Mouse (Mus musculus): ENCODE results near the gene Phlda3.

The Phlda3 gene

GRCm38 (mm10) chr1:135765645-135766591 lies at the start of gene Phlda3:
Gene Phlda3 (plus strand): TSS chr1:135766119.
- DNase-seq (ENCODE audit: low read depth in 2 of 2, low spot score in 2 of 2) = peak; percentile 26

- DNase-seq (ENCODE audit: low read depth in 2 of 2, low spot score in 2 of 2) = peak; percentile 71 to 82
These were observed 46.4 kb upstream of the Phlda3 start for GRCm38 (mm10) chr1:135719486-135719885.

GRCm38 (mm10) chr1:135719983-135720382 lies 45.9 kb upstream of the Phlda3 start, which contains the start of gene Csrp1:
Gene Csrp1 (plus strand): TSS chr1:135720061.
- DNase-seq (ENCODE audit: low read depth in 2 of 2, low spot score in 2 of 2) = no peak

- DNase-seq (ENCODE audit: low read depth in 2 of 2, low spot score in 2 of 2) = no peak
These were observed 42.9 kb upstream of the Phlda3 start for GRCm38 (mm10) chr1:135723016-135723415.

GRCm38 (mm10) chr1:135724134-135724533 lies 41.8 kb upstream of the Phlda3 start:
- DNase-seq (ENCODE audit: low read depth in 2 of 2, low spot score in 2 of 2) = no peak

GRCm38 (mm10) chr1:135725324-135725723 lies 40.6 kb upstream of the Phlda3 start:
- peak in 1 of 2 experiments; percentile 16 for DNase-seq (ENCODE audit: low read depth in 2 of 2, low spot score in 2 of 2)

- peak; percentile 50 to 53 for DNase-seq (ENCODE audit: low read depth in 2 of 2, low spot score in 2 of 2)
These were observed 40.0 kb upstream of the Phlda3 start for GRCm38 (mm10) chr1:135725936-135726335.

GRCm38 (mm10) chr1:135728631-135729366 lies 37.1 kb upstream of the Phlda3 start:
- DNase-seq (ENCODE audit: low read depth in 2 of 2, low spot score in 2 of 2) = peak; percentile 84 to 89

GRCm38 (mm10) chr1:135729367-135729713 lies 36.6 kb upstream of the Phlda3 start:
- DNase-seq (ENCODE audit: low read depth in 2 of 2, low spot score in 2 of 2) = no peak

GRCm38 (mm10) chr1:135729821-135730220 lies 36.1 kb upstream of the Phlda3 start:
- no peak for DNase-seq (ENCODE audit: low read depth in 2 of 2, low spot score in 2 of 2)

GRCm38 (mm10) chr1:135730296-135730695 lies 35.6 kb upstream of the Phlda3 start:
- no peak for DNase-seq (ENCODE audit: low read depth in 2 of 2, low spot score in 2 of 2)

GRCm38 (mm10) chr1:135731393-135731792 lies 34.5 kb upstream of the Phlda3 start:
- DNase-seq (ENCODE audit: low read depth in 2 of 2, low spot score in 2 of 2) = no peak

- no peak for DNase-seq (ENCODE audit: low read depth in 2 of 2, low spot score in 2 of 2)
These were observed 33.8 kb upstream of the Phlda3 start for GRCm38 (mm10) chr1:135731897-135732684.

GRCm38 (mm10) chr1:135734225-135734937 lies 31.5 kb upstream of the Phlda3 start:
- DNase-seq (ENCODE audit: low read depth in 2 of 2, low spot score in 2 of 2) = no peak

- no peak for DNase-seq (ENCODE audit: low read depth in 2 of 2, low spot score in 2 of 2)
These were observed 30.5 kb upstream of the Phlda3 start for GRCm38 (mm10) chr1:135735460-135735859.

- no peak for DNase-seq (ENCODE audit: low read depth in 2 of 2, low spot score in 2 of 2)
These were observed 20.9 kb upstream of the Phlda3 start for GRCm38 (mm10) chr1:135744987-135745386.

GRCm38 (mm10) chr1:135746248-135746647 lies 19.7 kb upstream of the Phlda3 start:
- DNase-seq (ENCODE audit: low read depth in 2 of 2, low spot score in 2 of 2) = no peak

- peak; percentile 88 to 90 for DNase-seq (ENCODE audit: low read depth in 2 of 2, low spot score in 2 of 2)
These were observed 13.1 kb upstream of the Phlda3 start for GRCm38 (mm10) chr1:135752737-135753348.

- no peak for DNase-seq (ENCODE audit: low read depth in 2 of 2, low spot score in 2 of 2)
These were observed 10.6 kb upstream of the Phlda3 start for GRCm38 (mm10) chr1:135755287-135755686.

GRCm38 (mm10) chr1:135755913-135756312 lies 10.0 kb upstream of the Phlda3 start:
- no peak for DNase-seq (ENCODE audit: low read depth in 2 of 2, low spot score in 2 of 2)
